Mouse (Mus musculus): ENCODE data around the gene Tle1. TPM values are rescaled to one million over a fixed set of nuclear protein-coding genes. Genes with fewer than 3 reads are reported as not detected.
A peak's percentile ranks its signal among the peaks of the same experiment; 100 is the strongest.

The Tle1 gene
- 40.6 and 43.6 TPM in 2 replicates for polyA plus RNA-seq (2012; rRNA removed)

GRCm38 (mm10) chr4:72200559-72201409, at the start of gene Tle1:
TSS of gene Tle1 (minus strand) at chr4:72200919.
- no peak for DNase-seq (ENCODE audit: low read depth)

- peak; percentile 47 for DNase-seq (ENCODE audit: low read depth)
Observed at GRCm38 (mm10) chr4:72233584-72234219, 33.0 kb upstream of the Tle1 start.

- peak; percentile 24 for DNase-seq (ENCODE audit: low read depth)
Observed at GRCm38 (mm10) chr4:72232206-72232605, 31.5 kb upstream of the Tle1 start.

- no peak for DNase-seq (ENCODE audit: low read depth)
Observed at GRCm38 (mm10) chr4:72230832-72231231, 30.1 kb upstream of the Tle1 start.

- DNase-seq (ENCODE audit: low read depth) = no peak
Observed at GRCm38 (mm10) chr4:72221629-72222028, 20.9 kb upstream of the Tle1 start.

- DNase-seq (ENCODE audit: low read depth) = no peak
Observed at GRCm38 (mm10) chr4:72204420-72205045, 3.8 kb upstream of the Tle1 start.

- no peak for DNase-seq (ENCODE audit: low read depth)
Observed at GRCm38 (mm10) chr4:72201521-72201991, 837 bp upstream of the Tle1 start.

- no peak for DNase-seq (ENCODE audit: low read depth)
Observed at GRCm38 (mm10) chr4:72199571-72200558, 854 bp downstream of the Tle1 start.

GRCm38 (mm10) chr4:72198877-72199411, 1.8 kb downstream of the Tle1 start:
- no peak for DNase-seq (ENCODE audit: low read depth)

GRCm38 (mm10) chr4:72197888-72198605, 2.7 kb downstream of the Tle1 start:
- DNase-seq (ENCODE audit: low read depth) = no peak

- DNase-seq (ENCODE audit: low read depth) = no peak
Observed at GRCm38 (mm10) chr4:72195116-72195835, 5.4 kb downstream of the Tle1 start.

- no peak for DNase-seq (ENCODE audit: low read depth)
Observed at GRCm38 (mm10) chr4:72193276-72193675, 7.4 kb downstream of the Tle1 start.

- DNase-seq (ENCODE audit: low read depth) = no peak
Observed at GRCm38 (mm10) chr4:72184476-72184875, 16.2 kb downstream of the Tle1 start.

- no peak for DNase-seq (ENCODE audit: low read depth)
Observed at GRCm38 (mm10) chr4:72182343-72182988, 18.3 kb downstream of the Tle1 start.

- no peak for DNase-seq (ENCODE audit: low read depth)
Observed at GRCm38 (mm10) chr4:72175943-72176342, 24.8 kb downstream of the Tle1 start.

- DNase-seq (ENCODE audit: low read depth) = no peak
Observed at GRCm38 (mm10) chr4:72168267-72168666, 32.5 kb downstream of the Tle1 start.

GRCm38 (mm10) chr4:72167761-72168229, 32.9 kb downstream of the Tle1 start:
- no peak for DNase-seq (ENCODE audit: low read depth)

- DNase-seq (ENCODE audit: low read depth) = no peak
Observed at GRCm38 (mm10) chr4:72167171-72167570, 33.5 kb downstream of the Tle1 start.

- no peak for DNase-seq (ENCODE audit: low read depth)
Observed at GRCm38 (mm10) chr4:72166561-72166960, 34.2 kb downstream of the Tle1 start.

Data from gonadal fat pad, adult 2 months (tissue).